Mouse (Mus musculus) erythroblast, embryonic 14.5 days (primary cell): ENCODE results near the gene Prr15l. TPM values are rescaled to one million over a fixed set of nuclear protein-coding genes. Genes with fewer than 3 reads are reported as not detected.

Source experiments
- H3K27me3 ChIP-seq: 2 replicates; pipeline ENCODE4 v1.6.1; 2012; ENCODE audit warnings: inconsistent platforms; ENCODE audit not compliant: control insufficient read depth
- H3K36me3 ChIP-seq: 2 replicates; pipeline ENCODE4 v1.6.1; 2012; ENCODE audit warnings: mild to moderate bottlenecking, inconsistent platforms; ENCODE audit not compliant: control insufficient read depth
- H3K4me1 ChIP-seq: 2 replicates; pipeline ENCODE4 v1.6.1; 2012; ENCODE audit warnings: inconsistent platforms; ENCODE audit not compliant: control insufficient read depth
- H3K4me3 ChIP-seq: replicated peaks from 2 replicates; pipeline ENCODE3; 2012; ENCODE audit warnings: moderate library complexity, mild to moderate bottlenecking, inconsistent platforms
- H3K9me3 ChIP-seq: 2 replicates; pipeline ENCODE4 v1.6.1; 2012; ENCODE audit warnings: low read length, inconsistent platforms, mixed read lengths; ENCODE audit not compliant: control insufficient read depth
- GATA1 ChIP-seq: IDR thresholded peaks from 2 replicates; pipeline ENCODE4 v1.6.1; 2012; ENCODE audit warnings: low read length, inconsistent platforms, mixed read lengths
- TAL1 ChIP-seq: IDR thresholded peaks from 3 replicates; pipeline ENCODE4 v1.6.1; 2012; ENCODE audit warnings: low read length, inconsistent platforms, mixed read lengths
- polyA plus RNA-seq: library from polyadenylated mRNA; stranded (reverse); fragments of >175 nt; gene quantifications from 2 replicates; pipeline ENCODE4 v1.2.3, GENCODE M21; 2012

The Prr15l gene
- polyA plus RNA-seq, 1 experiment = 3.0 TPM

DNA sequence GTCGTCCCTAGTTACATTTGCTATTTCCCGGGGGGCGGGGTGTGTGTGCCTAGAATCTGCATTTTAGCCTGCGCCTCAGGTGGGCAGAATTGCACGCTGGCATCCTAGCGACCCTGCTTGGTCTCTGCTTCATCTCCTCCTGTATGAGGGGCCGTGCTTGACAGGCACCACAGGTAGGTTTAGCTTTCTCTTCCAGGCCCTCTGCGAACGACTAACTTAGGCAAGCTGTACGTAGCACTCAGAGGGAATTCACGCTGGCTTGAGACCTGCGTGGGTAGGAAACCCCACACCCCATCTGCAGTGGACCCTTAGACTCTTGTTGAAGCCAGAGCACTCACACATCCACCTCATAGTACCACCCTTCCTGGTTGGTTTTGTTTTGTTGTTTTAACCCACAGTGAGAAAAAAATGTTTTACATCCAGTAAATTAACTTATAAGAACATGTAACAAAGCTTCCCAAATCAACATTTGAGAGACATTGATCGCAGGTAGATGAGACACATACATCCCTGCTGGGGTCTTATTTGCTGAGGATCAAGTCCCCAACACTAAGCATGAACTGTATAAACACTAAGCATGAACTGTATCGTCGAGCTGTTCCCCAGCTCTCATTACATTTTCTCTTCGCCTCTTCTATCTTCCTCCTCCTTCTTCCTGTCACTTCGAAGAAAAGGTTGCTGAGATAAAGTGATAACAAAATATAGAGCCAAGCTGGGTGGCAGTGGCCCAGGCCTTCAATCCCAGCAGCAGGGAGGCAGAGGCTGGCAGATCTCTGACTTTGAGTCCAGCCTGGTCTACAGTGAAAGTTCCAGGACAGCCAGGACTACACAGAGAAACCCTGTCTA lies 50.7 kb downstream of the Prr15l start:
- peaks cover 23% of the 10 kb centered on the region for H3K36me3 ChIP-seq
- no peak for TF ChIP-seq GATA1
- no peak for TF ChIP-seq TAL1
- peaks cover 7% of the 10 kb centered on the region for H3K27me3 ChIP-seq
- peaks cover 65% of the 10 kb centered on the region for H3K4me1 ChIP-seq
- H3K9me3 ChIP-seq = no peaks in the 10 kb centered on the region
- peak overlapping the region; percentile 88 for H3K4me3 ChIP-seq

DNA sequence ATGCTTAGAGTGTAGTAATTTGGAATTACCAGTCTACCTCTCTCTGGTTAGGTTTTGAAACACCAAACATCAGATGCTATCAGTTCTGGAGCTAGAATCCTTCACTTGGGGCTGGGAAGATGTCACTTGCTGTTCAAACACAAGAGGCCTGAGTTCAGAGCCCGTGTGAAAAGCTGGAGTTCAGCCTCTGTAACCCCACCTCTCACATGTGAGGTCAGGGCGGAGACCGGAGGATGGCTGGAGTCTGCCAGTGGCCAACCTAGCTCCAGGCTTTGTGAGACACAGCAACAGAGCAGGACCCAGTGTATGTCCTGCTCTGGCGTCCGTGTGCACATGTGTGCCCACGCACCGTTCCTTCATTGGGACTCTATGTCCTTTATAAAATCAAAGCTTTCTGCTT lies 51.4 kb downstream of the Prr15l start:
- no peaks in the 10 kb centered on the region for H3K9me3 ChIP-seq
- H3K4me1 ChIP-seq = peaks cover 58% of the 10 kb centered on the region
- no peak overlapping the region for H3K4me3 ChIP-seq
- H3K36me3 ChIP-seq = peaks cover 16% of the 10 kb centered on the region
- TF ChIP-seq GATA1 (no peak), TAL1 (no peak)
- peaks cover 13% of the 10 kb centered on the region for H3K27me3 ChIP-seq

DNA sequence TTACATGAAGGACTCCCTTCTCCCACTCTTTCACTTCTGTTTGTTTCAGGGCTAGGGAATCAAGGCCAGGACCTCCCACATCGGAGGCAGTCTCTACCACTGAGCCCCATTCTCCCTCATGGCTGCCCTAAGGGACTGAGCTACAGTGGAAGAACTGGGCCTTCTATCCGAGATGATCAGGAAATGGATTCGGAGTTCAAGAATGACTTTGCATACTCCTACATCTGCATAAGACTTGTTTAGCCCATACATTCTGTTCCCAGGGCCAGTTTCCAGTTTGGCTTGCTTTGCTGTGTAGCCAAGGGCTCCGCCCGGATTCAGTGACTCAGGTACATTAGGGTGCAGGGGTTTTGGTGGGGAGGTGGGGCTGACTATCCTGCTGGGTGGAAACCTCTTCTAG lies 52.1 kb downstream of the Prr15l start:
- no peak for TF ChIP-seq GATA1
- TF ChIP-seq TAL1 = no peak
- Histone ChIP-seq H3K27me3 (peaks cover 20% of the 10 kb centered on the region), H3K4me3 (no peak overlapping the region), H3K4me1 (peaks cover 52% of the 10 kb centered on the region), H3K36me3 (peaks cover 13% of the 10 kb centered on the region), H3K9me3 (no peaks in the 10 kb centered on the region)

DNA sequence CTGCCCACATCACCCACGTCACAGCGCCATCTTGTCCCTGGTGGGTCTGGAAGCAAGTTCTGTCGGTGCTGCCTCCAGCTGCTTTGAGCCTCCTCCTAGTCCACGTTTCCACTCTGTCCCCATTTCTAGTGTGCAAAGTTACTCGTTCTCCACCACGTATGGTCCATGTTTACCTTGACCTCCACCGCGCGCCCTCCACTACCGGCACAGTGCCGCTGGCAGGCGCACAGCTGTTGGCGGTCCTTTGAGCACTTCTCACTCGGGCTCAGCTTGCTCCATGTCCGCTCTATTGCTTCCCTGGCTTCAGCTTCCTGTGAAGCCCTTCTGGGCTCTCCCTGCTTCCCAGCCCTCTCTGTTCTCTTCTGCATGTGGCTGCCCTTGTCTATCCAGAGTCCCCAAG lies 53.6 kb downstream of the Prr15l start:
- H3K36me3 ChIP-seq = no peaks in the 10 kb centered on the region
- H3K4me3 ChIP-seq = no peak overlapping the region
- H3K4me1 ChIP-seq = peaks cover 37% of the 10 kb centered on the region
- H3K9me3 ChIP-seq = no peaks in the 10 kb centered on the region
- peaks cover 31% of the 10 kb centered on the region for H3K27me3 ChIP-seq
- TF ChIP-seq GATA1 (no peak), TAL1 (no peak)

DNA sequence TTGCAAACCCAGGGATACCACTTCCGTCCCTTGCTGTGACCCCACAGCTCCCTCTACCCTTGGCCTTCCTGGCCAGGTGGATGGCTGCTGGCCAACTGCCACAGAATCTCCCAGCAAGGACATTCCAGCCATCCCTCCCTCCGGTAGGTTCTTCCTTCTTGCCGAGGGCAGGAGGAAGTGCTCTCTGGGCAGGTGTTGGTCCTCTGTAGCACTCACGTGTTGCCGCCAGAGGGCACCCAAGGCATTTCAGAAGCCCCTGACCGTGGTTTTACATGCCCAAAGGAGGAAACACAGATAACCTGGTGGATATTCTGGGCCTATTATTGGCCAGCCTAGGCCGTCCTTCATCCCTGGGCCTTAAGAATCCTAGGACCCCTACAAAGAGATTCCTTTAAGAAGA lies 54.5 kb downstream of the Prr15l start:
- H3K27me3 ChIP-seq = peaks cover 39% of the 10 kb centered on the region
- H3K36me3 ChIP-seq = no peaks in the 10 kb centered on the region
- H3K4me3 ChIP-seq = no peak overlapping the region
- peaks cover 35% of the 10 kb centered on the region for H3K4me1 ChIP-seq
- TF ChIP-seq TAL1 = no peak
- no peak for TF ChIP-seq GATA1
- H3K9me3 ChIP-seq = no peaks in the 10 kb centered on the region

DNA sequence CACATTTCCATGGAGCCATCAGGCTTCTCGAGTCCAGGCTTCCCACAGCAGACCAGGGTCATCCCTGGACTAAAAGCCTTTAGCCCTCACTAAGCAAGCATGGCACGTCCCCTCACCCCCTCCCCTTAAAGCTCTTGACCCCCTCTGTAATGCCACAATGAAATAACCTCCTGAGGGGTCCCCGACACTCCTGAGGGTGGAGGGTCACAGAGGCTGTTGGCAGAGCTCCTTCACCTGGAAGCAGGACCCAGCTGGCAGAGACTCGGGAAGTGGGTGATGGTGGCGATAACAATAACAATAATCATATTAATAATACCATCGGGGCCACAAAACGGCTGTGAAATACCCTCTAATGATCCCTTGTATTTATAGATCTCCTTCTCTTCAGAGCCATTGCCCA lies 55.0 kb downstream of the Prr15l start, which contains the start of gene Sp2:
Gene Sp2 (minus strand): TSS at position 101 of the 400 bp plus-strand sequence.
- peaks cover 39% of the 10 kb centered on the region for H3K4me1 ChIP-seq
- no peaks in the 10 kb centered on the region for H3K36me3 ChIP-seq
- no peaks in the 10 kb centered on the region for H3K9me3 ChIP-seq
- TF ChIP-seq TAL1 (no peak), GATA1 (no peak)
- no peak within 1 kb of the TSS for H3K4me3 ChIP-seq
- H3K27me3 ChIP-seq = peaks cover 44% of the 10 kb centered on the region

DNA sequence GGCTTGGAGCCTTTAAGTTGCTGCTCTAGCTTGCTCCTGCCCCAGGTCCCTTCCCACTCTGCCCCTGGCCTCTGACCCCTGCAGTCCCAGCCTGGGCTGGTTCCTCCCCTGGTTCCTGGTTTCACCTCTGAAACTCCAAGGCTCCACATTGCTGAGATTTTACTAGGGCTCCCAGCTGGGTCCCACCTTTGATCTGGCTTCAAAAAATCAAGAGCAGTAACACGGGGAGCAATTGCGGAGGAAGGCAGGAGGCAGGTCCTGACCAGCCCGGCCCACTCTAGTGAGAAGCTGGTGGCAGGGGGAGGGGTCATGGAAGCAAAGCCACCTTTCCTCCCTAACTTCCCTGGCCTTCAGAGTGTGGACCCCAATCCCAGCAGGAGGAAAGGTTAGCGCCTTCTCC lies 57.0 kb downstream of the Prr15l start:
- Histone ChIP-seq H3K4me1 (peaks cover 25% of the 10 kb centered on the region), H3K36me3 (no peaks in the 10 kb centered on the region), H3K27me3 (peaks cover 62% of the 10 kb centered on the region), H3K4me3 (no peak overlapping the region), H3K9me3 (no peaks in the 10 kb centered on the region; the same call in 1 of the 2 replicates)
- no peak for TF ChIP-seq TAL1
- no peak for TF ChIP-seq GATA1

DNA sequence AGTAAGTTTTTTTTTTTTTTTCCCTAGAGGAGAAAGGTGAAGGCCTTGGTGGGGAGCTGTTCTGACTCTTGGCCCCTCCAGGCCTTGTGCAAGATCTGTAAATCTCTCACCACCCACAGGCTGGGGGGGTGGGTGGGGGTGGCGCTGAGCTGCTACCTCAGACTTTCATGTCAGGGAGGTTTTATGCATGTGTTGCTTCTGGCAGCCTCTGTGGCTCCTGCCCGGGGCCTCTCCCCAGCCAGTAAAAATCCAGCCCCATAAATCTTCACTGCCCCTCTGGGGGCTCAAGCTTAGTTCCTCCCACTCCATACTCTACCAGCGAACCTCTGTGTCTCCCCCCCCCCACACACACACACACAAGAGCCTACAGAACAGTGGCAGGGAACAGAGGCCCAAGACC lies 58.6 kb downstream of the Prr15l start:
- TF ChIP-seq TAL1 = no peak
- TF ChIP-seq GATA1 = no peak
- peaks cover 65% of the 10 kb centered on the region for H3K27me3 ChIP-seq
- no peaks in the 10 kb centered on the region for H3K36me3 ChIP-seq
- peaks cover 17% of the 10 kb centered on the region for H3K4me1 ChIP-seq
- no peaks in the 10 kb centered on the region; the same call in 1 of the 2 replicates for H3K9me3 ChIP-seq
- H3K4me3 ChIP-seq = no peak overlapping the region

Other genes starting within 250 kb of the Prr15l start
- gene Snx11, start 150.5 kb upstream of the Prr15l start, polyA plus RNA-seq = 1.4 TPM in 2 replicates
- gene Cbx1, start 139.0 kb upstream of the Prr15l start, polyA plus RNA-seq = 1.5 and 2.7 TPM in 2 replicates
- 3.7 and 4.6 TPM in 2 replicates for gene Nfe2l1, start 98.1 kb upstream of the Prr15l start, polyA plus RNA-seq
- 0.20 TPM in 1 of 2 replicates, not detected in the other for gene Copz2, start 78.2 kb upstream of the Prr15l start, polyA plus RNA-seq
- 2.9 and 4.8 TPM in 2 replicates for gene Cdk5rap3, start 11.6 kb upstream of the Prr15l start, polyA plus RNA-seq
- 42.1 and 83.7 TPM in 2 replicates for gene Pnpo, start 15.9 kb downstream of the Prr15l start, polyA plus RNA-seq
- 16.7 and 23.0 TPM in 2 replicates for gene Sp2, start 54.9 kb downstream of the Prr15l start, polyA plus RNA-seq
- not detected in 2 replicates for gene Sp6, start 85.3 kb downstream of the Prr15l start, polyA plus RNA-seq
- 0.27 and 0.41 TPM in 2 replicates for gene Scrn2, start 101.8 kb downstream of the Prr15l start, polyA plus RNA-seq
- gene Lrrc46, start 113.3 kb downstream of the Prr15l start, polyA plus RNA-seq = not detected in 2 replicates
- 1.7 and 2.4 TPM in 2 replicates for gene Mrpl10, start 113.5 kb downstream of the Prr15l start, polyA plus RNA-seq
- 0.10 and 0.16 TPM in 2 replicates for gene Osbpl7, start 122.5 kb downstream of the Prr15l start, polyA plus RNA-seq
- 0.02 TPM in 1 of 2 replicates, not detected in the other for gene Tbx21, start 187.2 kb downstream of the Prr15l start, polyA plus RNA-seq
- 0.12 and 0.15 TPM in 2 replicates for gene Tbkbp1, start 223.4 kb downstream of the Prr15l start, polyA plus RNA-seq